Mouse (Mus musculus) left cerebral cortex, adult 2 months (tissue): ENCODE results near the gene Jade1. TPM values are rescaled to one million over a fixed set of nuclear protein-coding genes. Genes with fewer than 3 reads are reported as not detected.

ENCODE experiments used
- DNase-seq, 2 experiments: peaks; one replicate each; pipeline ENCODE4 v3.0.0; 2021 to 2022; ENCODE audit warnings: low spot score in 2 of 2, mixed read lengths in 1 of 2; ENCODE audit errors: extremely low spot score in 1 of 2
- H3K27ac ChIP-seq: fragments of 200-600 bp; 2 replicates; pipeline ENCODE4 v1.8.1; 2022
- H3K4me3 ChIP-seq: fragments of 200-600 bp; 2 replicates; pipeline ENCODE4 v1.8.1; 2022
- CTCF ChIP-seq: fragments of 200-600 bp; IDR thresholded peaks from 2 replicates; pipeline ENCODE4 v1.8.1; 2022; ENCODE audit warnings: antibody characterized with exemption, mild to moderate bottlenecking, moderate library complexity
- intact Hi-C: fragments of 180-260 bp; cut with DNase I; formaldehyde crosslinking; loops from one replicate; pipeline ENCODE4 v1.15.1; 2025
- long read RNA-seq, 2 experiments: library from polyadenylated mRNA; stranded (forward); transcript quantifications; one replicate each; pipeline ENCODE4 v2.0.0; 2021; ENCODE audit warnings: borderline mapping rate in 2 of 2
- total RNA-seq, 2 experiments: library from RNA; stranded (reverse); gene quantifications; 2 replicates each; pipeline ENCODE4 v1.2.3; 2021

The Jade1 gene
- total RNA-seq = 10 to 100 TPM; 40.5 to 44.7 TPM
- long read RNA-seq, experiment 1, full-length matches to known transcripts = 14 of 63 reads
- long read RNA-seq, experiment 1, partial matches to known transcripts = 45 of 63 reads
- long read RNA-seq, experiment 1, other reads (novel, unspliced or antisense) = 4 of 63 reads
- long read RNA-seq, experiment 2, full-length matches to known transcripts = 16 of 71 reads
- long read RNA-seq, experiment 2, partial matches to known transcripts = 49 of 71 reads
- long read RNA-seq, experiment 2, other reads (novel, unspliced or antisense) = 6 of 71 reads

DNA sequence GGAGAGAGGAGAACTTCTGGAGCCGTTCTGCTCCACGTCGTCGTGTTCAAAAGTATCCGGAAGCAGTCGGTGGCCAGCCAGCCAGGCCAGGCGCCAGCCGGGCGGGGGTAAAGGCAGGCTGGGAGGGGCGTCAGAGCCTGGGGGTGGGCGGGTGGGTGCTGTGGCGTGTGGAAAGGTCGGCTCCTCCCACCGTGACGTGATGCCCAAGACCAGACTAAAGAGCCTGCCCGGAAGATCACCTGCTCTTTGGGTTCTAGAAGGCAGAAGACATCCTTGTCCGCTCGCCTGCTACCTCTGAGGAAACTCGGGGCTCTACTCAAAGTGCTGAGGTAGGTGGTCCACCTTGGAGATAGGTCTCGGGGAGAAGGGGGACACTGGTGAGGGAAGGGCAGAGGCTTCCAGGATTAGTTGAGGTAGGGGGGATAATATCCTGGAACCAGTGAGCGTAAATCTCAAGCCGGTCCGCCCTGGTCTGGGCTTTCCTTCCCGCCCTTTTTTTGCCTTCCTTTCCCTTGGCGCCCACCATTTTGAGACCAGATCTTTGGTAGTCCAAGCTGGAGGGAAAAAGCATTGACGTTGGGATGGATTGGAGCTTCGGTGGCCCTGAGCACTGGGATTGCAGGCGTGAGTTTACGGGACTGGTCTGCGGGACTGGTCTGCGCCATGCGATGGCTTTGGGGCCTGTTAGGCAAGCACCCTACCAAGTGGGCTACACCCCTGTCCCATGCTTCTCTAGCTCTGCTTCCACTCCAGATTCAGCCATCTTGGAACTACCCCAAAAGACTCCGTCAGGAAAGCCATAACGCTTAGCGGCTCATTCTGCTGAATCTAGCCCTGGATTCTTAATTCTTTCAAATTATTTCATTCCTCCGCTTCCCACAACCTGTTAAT lies at the start of gene Jade1:
TSS of gene Jade1 (plus strand) at position 241 of the 891 bp plus-strand sequence.
- DNase-seq = no peak
- Histone ChIP-seq H3K27ac (no peak within 1 kb of the TSS), H3K4me3 (no peak within 1 kb of the TSS)
- intact Hi-C loops = no loop called here
- no peak for TF ChIP-seq CTCF

GRCm38 (mm10) chr3:41509441-41509840 lies 46.1 kb upstream of the Jade1 start:
- DNase-seq = no peak
- no peak overlapping the region for H3K4me3 ChIP-seq
- intact Hi-C loops = no loop called here
- TF ChIP-seq CTCF = no peak
- no peak overlapping the region for H3K27ac ChIP-seq

DNA sequence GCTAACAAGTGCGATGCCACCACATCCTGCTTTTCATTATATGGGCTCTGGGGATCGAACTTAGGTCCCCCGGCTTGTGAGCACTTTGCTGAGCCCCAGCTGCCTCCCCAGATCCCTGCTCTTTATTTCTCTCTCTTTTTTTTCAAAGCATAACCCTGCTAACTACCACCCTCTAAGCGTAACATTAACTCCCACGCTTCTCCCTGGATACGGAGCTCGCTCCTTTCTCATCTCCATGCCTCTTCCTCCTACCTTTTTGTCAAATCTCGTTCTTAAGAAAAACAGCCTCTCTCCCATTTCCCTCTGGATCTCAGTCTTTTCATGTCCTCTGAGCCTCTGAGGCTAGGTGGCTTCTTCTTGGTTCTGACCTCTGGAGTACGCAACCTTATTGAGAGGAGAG lies 45.3 kb upstream of the Jade1 start:
- DNase-seq = peak in 1 of 2 experiments; percentile 28
- H3K4me3 ChIP-seq = no peak overlapping the region
- intact Hi-C loops = no loop called here
- no peak for TF ChIP-seq CTCF
- H3K27ac ChIP-seq = no peak overlapping the region

DNA sequence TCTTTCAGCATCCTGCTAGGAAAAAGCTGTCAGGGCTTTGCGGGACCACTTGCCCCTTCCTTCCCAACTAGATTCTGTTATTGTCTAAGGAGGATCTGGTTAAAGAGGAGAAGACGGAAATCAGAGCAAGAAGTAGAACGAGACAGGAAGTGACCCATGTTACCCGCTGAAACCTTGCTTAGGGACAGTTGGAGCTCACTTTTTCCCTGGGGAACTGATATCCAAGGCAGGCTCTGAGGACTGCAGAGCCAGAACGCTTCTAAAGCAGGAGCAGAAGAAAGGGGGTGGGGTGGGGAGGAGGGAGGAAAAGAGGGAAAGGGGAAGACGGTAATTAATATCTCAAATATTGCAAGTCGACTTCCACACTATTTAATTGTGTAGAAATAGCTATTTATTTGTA lies 44.8 kb upstream of the Jade1 start:
- TF ChIP-seq CTCF = no peak
- H3K4me3 ChIP-seq = no peak overlapping the region
- intact Hi-C loops = no loop called here
- DNase-seq = no peak
- H3K27ac ChIP-seq = no peak overlapping the region

DNA sequence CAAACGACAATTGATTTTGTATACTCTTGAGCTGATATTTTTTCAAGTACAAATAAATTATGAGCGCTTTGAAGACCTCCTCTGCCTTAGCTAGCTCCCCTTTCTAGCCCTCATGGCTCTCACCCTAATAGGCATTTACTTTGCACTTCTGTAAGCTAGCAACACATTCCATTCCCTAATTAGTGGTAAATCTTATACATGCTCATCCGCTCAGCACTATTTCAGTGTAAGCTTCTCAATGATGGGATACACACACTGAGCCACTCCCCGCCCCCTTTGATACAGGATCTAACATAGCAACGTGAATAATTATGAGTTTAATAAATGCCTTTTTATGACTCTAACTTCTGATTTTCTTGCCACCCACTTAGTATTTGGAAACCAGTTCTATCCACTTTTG lies 41.5 kb upstream of the Jade1 start:
- intact Hi-C loops = no loop called here
- no peak overlapping the region for H3K4me3 ChIP-seq
- H3K27ac ChIP-seq = no peak overlapping the region
- DNase-seq = no peak
- TF ChIP-seq CTCF = no peak

DNA sequence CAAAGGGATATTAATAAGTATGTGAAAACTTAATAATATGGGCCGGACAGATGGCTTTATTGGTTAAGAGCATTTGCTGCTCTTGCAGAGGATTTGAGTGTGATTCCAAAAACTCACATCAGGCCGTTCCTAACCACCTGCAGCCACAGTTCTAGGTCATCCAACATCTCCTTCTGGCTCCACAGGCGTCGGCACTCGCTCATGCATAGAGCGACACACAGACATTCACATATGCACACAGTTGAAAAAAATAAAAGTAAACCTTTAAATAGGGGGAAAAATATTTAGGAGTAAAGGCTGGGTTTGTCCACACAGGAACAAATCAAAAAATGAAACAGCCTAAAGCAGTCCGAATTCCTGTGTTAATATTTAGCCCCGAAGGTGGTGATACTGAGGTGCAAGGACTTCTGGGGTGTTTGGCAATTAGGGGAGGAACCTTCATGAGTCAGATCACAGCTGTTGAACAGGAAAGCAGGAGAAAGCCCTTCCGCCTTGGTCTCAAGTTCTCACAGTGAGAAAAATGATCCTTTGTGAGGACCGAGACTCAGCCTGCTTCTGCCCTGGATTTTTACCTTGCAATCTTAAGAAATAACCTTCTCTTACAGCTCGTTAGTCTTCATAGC lies 40.7 kb upstream of the Jade1 start:
- intact Hi-C loops = no loop called here
- TF ChIP-seq CTCF = no peak
- no peak for DNase-seq
- H3K4me3 ChIP-seq = no peak overlapping the region
- H3K27ac ChIP-seq = no peak overlapping the region

GRCm38 (mm10) chr3:41516961-41517518 lies 38.5 kb upstream of the Jade1 start:
- peak; percentile 7 to 14 for DNase-seq
- Histone ChIP-seq H3K27ac (no peak overlapping the region), H3K4me3 (no peak overlapping the region)
- TF ChIP-seq CTCF = no peak
- intact Hi-C loops = no loop called here

DNA sequence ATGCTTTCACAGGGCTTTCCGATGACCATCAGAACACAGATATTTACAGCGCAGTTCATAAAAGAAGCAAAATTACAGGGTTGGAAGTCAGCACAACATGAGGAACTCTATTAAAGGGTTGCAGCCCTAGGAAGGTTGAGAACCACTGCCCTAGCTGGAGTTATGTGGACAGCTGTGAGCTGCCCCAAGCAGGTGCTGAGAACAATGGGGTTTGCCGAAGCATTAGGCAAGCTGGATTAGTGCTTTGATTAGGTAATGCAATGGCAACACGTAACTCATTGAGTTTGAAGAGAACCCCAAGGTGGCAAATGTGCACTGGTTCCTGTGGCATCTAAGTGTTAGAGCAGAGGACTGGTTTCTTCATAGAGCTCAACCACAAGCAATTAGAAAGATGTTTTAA lies 34.6 kb upstream of the Jade1 start:
- no peak for DNase-seq
- TF ChIP-seq CTCF = no peak
- Histone ChIP-seq H3K4me3 (no peak overlapping the region), H3K27ac (no peak overlapping the region)
- intact Hi-C loops = no loop called here

DNA sequence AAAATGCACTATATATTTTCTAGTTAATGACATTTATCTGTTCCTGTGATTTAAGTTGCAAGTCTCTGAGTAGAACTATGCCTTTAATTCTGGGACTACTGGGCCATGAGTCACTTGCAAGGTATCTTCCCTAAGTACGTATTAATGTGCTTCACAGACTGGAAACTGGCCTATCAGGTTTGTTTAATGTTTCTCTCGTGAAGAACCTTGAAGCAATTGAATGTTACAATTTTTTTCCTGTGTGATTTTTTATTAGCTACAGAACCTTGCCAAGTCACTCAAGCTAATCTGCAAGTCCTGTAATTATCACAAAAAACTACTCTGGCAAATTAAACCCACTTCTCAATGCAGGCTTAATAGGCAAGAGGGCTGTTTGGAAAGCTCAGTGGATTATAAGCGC lies 33.8 kb upstream of the Jade1 start:
- Histone ChIP-seq H3K27ac (no peak overlapping the region), H3K4me3 (no peak overlapping the region)
- DNase-seq = no peak
- intact Hi-C loops = no loop called here
- TF ChIP-seq CTCF = no peak

DNA sequence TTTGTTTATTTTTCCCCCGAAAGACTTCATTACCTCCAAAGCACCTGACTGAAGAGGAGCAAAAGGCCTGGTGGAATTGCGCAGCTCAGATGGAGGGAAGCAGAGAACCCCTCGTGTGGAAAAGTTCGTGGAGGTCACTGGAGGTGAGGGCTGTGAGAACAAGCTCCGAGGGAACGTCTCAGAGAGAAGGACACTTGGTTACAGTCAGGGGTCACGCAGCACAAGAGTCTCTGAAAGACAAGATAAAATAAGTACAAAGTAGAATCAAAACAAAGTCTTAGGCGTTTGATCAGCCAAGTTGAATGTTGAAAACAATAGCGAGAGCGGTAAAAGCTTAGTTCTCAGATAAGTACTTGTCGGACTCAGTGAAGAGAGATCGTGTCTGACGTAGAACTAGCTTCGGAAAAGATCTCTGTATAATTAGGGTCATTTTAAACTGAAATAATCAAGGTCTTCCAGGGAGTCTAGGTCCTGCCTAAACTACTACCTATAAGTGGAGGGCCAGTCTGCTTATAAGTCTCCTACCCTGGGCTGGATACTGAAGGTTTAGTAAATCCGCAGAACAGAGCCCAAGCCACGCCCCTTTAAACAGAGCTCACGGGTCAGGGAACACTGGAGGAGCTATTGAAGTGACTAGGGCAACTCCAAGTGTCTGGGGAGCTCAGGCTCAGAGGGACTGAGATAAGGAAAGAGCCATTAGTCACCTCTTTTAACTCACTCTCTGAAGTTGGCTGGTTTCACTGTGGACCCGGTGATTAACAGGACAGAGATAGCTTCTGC lies 33.1 kb upstream of the Jade1 start:
- H3K27ac ChIP-seq = no peak overlapping the region
- H3K4me3 ChIP-seq = no peak overlapping the region
- no peak for DNase-seq
- intact Hi-C loops = no loop called here
- TF ChIP-seq CTCF = no peak

DNA sequence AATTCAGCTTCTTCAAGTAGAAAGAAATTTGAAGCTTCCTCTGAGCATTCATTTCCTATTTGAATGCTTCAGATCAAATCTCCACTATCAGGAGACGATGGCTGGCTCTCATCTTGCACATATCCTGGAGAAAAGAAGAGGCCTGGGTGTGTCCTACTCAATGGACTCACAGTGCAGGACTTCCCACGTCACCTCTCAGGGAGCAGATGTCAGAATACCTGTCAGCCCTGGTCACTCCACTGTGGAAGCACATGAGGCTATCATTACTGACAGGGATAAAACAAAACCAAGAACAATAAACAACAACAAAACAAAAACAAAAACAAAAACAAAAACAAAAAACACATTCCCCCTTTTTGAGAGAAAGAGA lies 32.5 kb upstream of the Jade1 start:
- intact Hi-C loops = no loop called here
- Histone ChIP-seq H3K27ac (no peak overlapping the region), H3K4me3 (no peak overlapping the region)
- no peak for DNase-seq
- no peak for TF ChIP-seq CTCF
